Mouse (Mus musculus): ENCODE results near the gene Guca1a. TPM values are rescaled to one million over a fixed set of nuclear protein-coding genes. Genes with fewer than 3 reads are reported as not detected.

Gene Guca1a
- 2.3 and 3.6 TPM in 2 replicates for polyA plus RNA-seq (2016; fragmentation: Nextera tagmentation; extraction: Ambion mirVana)

DNA sequence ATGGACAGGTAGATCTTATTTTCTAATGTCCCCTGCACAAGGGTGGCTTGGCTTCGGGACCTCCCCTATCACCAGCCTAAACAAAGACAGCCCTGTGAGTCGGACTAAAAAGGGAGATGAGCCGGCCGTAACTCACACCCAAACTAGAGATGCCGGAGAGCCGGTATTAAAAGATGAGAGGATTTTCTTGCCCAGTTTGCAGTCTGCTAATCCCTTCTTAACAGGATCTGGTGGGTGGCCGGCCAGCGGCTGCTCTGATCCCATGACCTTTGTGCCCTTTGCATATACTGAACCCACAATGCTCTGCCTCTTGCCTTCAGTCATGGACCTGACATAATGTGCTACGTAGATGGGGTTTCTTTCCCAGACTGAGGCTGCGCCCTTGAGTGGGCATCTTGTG is at the start of gene Guca1a:
Gene Guca1a (minus strand): TSS at position 134 of the 400 bp plus-strand sequence.
- H3K4me1 ChIP-seq, result peaks cover 3% of the 10 kb centered on the region; the same call in 1 of the 2 replicates
- no peak for DNase-seq (ENCODE audit: low spot score)

DNA sequence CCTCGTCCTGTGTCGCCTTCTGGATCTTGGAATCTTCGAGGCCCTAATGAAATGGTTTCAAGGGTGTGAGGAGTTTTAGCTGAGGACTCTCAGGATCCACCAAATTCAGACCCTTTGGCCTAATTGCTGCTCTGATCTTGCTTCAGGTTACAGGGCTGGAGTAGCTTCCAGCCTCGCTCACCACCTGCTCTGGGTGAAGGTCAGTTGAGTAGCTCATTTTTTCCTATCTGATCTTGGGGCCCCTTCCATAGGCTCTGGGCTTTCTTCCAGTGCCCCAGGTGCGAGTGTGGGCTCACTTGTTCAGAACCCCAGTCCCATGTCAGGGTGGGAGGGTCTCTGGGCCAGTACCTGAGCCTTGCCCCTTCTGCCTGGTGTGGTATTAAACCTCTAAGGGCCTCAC is 49.0 kb upstream of the Guca1a start:
- H3K4me3 ChIP-seq, result no peak overlapping the region
- no peak for DNase-seq (ENCODE audit: low spot score)
- H3K27ac ChIP-seq, result peak overlapping the region; percentile 90
- WGBS, result 60% methylated on average over 5 of the region's 5 CpGs
- H3K27me3 ChIP-seq (ENCODE audit: insufficient read depth, poor library complexity, severe bottlenecking), result no peaks in the 10 kb centered on the region; the same call in 1 of the 2 replicates
- peaks cover 87% of the 10 kb centered on the region for H3K4me1 ChIP-seq
- H3K36me3 ChIP-seq, result no peaks in the 10 kb centered on the region
- no peaks in the 10 kb centered on the region for H3K9me3 ChIP-seq

More for the DNA sequence above, at the start of gene Guca1a:
- no peak within 1 kb of the TSS for H3K4me3 ChIP-seq
- H3K36me3 ChIP-seq, result no peaks in the 10 kb centered on the region
- 61% methylated on average over 10 of the region's 10 CpGs for WGBS
- no peaks in the 10 kb centered on the region for H3K9me3 ChIP-seq
- no peak within 1 kb of the TSS for H3K27ac ChIP-seq
- peaks cover 60% of the 10 kb centered on the region for H3K27me3 ChIP-seq (ENCODE audit: insufficient read depth, poor library complexity, severe bottlenecking)

DNA sequence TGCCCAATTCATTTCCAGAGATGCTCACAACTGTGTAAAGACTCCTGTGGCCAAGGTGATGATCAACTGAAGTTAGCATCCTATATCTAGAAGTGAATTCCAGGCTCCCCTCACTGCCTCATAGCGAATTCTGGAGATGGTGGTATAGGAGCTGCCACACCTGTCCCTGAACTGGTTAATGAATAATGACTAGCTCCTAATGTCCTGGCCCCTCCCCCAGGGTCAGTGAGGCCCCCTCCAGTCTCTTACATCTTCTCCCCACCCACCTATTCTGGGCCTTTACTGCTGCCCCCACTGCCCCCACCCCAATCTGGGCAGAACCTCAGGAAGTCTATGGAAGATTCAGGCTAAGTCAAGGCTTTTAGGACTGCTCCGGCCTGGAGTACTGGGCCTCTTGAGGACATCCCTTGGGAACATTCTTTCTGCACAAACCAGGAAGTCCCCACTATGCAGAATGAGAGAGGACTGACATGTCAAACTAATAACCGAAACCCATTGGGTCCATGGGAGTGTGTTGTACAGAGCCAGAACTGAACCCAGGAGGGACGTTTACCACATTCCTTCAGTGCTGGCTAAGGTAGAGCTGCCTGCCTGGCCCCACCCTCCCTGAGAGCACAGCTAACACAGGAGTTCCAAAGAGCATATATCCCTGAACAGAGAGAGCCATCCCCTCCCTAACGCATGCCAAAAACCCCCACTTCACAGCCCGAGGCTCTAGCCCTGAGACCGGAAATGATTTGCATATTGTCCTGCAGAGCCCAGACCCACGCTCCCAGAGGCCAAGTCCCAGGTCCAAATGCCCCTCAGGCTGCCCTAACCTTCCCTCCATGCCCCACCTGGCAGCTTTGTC is 48.4 kb upstream of the Guca1a start:
- Histone ChIP-seq H3K4me1 (peaks cover 92% of the 10 kb centered on the region), H3K9me3 (no peaks in the 10 kb centered on the region), H3K27me3 (ENCODE audit: insufficient read depth, poor library complexity, severe bottlenecking) (peaks cover 1% of the 10 kb centered on the region; the same call in 1 of the 2 replicates), H3K36me3 (no peaks in the 10 kb centered on the region), H3K27ac (peak overlapping the region; percentile 90), H3K4me3 (no peak overlapping the region)
- DNase-seq (ENCODE audit: low spot score), result no peak
- 30% methylated on average over 8 of the region's 8 CpGs for WGBS

DNA sequence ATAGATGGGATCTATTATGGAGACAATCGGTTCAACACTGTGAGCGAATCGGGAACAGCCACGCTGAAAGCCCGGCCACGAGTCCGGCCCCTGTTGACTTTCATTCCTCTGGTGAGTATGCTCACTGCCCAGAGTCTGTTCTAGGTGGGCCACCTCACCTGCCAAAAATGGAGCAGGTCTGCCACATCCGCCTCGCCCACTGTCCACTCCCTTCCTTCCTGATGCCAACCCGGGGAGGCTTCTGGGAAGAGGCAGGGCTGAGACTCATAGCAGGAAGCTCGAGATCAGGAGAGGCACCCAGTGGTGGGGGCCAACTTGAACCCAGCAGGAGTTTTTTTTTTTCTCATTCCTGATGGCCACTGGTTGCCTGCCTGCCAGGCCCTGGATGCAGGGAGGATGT is 46.2 kb upstream of the Guca1a start:
- DNase-seq (ENCODE audit: low spot score), result no peak
- peak overlapping the region; percentile 76 for H3K27ac ChIP-seq
- no peaks in the 10 kb centered on the region for H3K36me3 ChIP-seq
- 0 out of 2 replicates have a peak, but pooled peaks cover 3% of the 10 kb centered on the region for H3K27me3 ChIP-seq (ENCODE audit: insufficient read depth, poor library complexity, severe bottlenecking)
- no peaks in the 10 kb centered on the region for H3K9me3 ChIP-seq
- 0 out of 2 replicates have a peak overlapping the region, but pooled peaks have one; percentile 6 for H3K4me3 ChIP-seq
- WGBS, result 68% methylated on average over 11 of the region's 11 CpGs
- peaks cover 91% of the 10 kb centered on the region for H3K4me1 ChIP-seq

DNA sequence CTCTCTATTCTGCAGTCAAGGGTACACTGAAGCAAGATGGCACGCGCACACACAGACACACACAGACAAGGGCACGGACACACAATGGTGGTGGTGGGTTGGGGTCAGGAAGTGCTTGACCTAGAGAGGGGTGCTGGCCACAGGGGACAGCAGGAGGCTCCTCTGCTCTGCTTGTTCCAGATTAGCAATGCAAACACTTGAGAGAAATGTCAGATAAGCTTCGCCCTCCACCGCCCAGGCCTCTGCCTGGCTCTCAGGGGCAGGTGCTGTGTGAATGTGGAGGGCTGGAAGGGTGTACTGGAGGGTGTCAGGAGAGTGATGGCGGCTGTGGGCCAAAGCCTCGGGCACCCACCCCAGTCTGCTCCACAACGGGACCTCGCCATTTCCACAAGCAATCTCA is 45.6 kb upstream of the Guca1a start:
- WGBS, result 20% methylated on average over 9 of the region's 9 CpGs
- peak overlapping the region; percentile 76 for H3K27ac ChIP-seq
- DNase-seq (ENCODE audit: low spot score), result no peak
- H3K36me3 ChIP-seq, result no peaks in the 10 kb centered on the region
- 0 out of 2 replicates have a peak, but pooled peaks cover 3% of the 10 kb centered on the region for H3K27me3 ChIP-seq (ENCODE audit: insufficient read depth, poor library complexity, severe bottlenecking)
- H3K4me1 ChIP-seq, result peaks cover 91% of the 10 kb centered on the region
- H3K4me3 ChIP-seq, result peak overlapping the region; percentile 6; the same call in 1 of the 2 replicates
- no peaks in the 10 kb centered on the region for H3K9me3 ChIP-seq

DNA sequence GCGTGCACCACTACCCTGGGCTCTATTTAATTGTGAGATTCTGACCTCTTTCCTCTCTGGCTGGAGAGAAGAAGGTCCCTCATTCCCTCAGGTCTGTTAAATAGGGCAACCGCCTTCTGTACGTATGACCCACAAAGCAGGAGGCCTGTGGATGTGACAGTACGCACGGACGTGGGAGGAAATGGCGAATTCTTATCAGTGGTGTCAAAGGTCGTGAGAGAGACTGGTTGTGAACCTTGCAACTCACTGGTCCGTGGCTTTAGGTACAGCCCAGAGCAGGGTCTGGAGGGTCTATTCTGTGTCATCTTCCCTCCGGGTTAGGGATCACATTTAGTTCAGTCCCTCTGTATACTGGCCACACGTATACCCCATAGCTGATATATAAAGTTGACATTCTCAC is 45.1 kb upstream of the Guca1a start:
- H3K27me3 ChIP-seq (ENCODE audit: insufficient read depth, poor library complexity, severe bottlenecking), result 0 out of 2 replicates have a peak, but pooled peaks cover 3% of the 10 kb centered on the region
- H3K4me1 ChIP-seq, result peaks cover 91% of the 10 kb centered on the region
- no peaks in the 10 kb centered on the region for H3K36me3 ChIP-seq
- no peaks in the 10 kb centered on the region for H3K9me3 ChIP-seq
- H3K27ac ChIP-seq, result peak overlapping the region; percentile 76
- DNase-seq (ENCODE audit: low spot score), result no peak
- no peak overlapping the region for H3K4me3 ChIP-seq
- 36% methylated on average over 11 of the region's 11 CpGs for WGBS

DNA sequence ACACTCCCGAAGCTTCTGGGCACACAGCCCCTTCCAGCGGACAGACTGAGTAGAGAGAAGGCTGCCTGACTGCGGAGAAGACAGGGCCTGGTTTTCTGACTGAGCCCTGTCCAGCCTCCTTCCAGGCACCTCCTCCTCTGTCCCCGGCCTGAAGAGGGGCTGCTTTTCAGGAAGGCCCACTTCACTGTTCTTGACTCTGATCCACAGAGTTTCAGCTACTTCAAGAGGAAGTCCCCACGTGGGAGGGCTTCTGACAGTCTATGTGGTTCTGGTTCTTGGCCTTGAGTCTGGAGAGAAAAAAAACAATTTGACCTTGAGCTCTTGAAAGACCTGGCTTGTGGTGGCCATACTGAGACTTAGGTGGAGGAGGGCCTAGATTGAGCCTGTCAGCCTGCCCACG is 43.7 kb upstream of the Guca1a start:
- Histone ChIP-seq H3K27me3 (ENCODE audit: insufficient read depth, poor library complexity, severe bottlenecking) (0 out of 2 replicates have a peak, but pooled peaks cover 3% of the 10 kb centered on the region), H3K9me3 (no peaks in the 10 kb centered on the region), H3K36me3 (no peaks in the 10 kb centered on the region), H3K27ac (peak overlapping the region; percentile 76), H3K4me3 (no peak overlapping the region), H3K4me1 (peaks cover 91% of the 10 kb centered on the region)
- 49% methylated on average over 6 of the region's 6 CpGs for WGBS
- no peak for DNase-seq (ENCODE audit: low spot score)

DNA sequence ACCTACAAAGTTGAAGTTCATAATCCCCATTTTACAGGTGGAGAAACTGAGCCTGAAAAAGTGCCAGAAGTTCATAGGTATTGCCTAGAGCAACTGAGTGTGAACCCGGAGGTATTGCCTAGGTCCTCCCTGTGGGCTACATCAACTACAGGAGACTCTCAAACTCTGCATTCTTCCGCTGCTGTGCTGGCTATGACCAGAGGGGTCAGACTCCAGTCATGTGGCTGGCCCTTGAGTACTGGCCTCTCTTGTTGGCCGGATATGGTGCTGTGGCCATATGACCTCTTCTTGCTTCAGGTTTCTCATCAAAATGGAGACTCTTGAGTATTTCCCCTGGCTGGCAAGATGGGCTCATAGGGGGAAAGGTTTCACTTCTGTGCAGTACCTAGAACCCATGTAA is 41.9 kb upstream of the Guca1a start:
- no peaks in the 10 kb centered on the region for H3K36me3 ChIP-seq
- H3K4me3 ChIP-seq, result no peak overlapping the region
- H3K27ac ChIP-seq, result peak overlapping the region; percentile 88
- no peaks in the 10 kb centered on the region for H3K9me3 ChIP-seq
- 72% methylated on average over 3 of the region's 3 CpGs for WGBS
- no peak for DNase-seq (ENCODE audit: low spot score)
- H3K4me1 ChIP-seq, result peaks cover 92% of the 10 kb centered on the region
- H3K27me3 ChIP-seq (ENCODE audit: insufficient read depth, poor library complexity, severe bottlenecking), result peaks cover 16% of the 10 kb centered on the region

DNA sequence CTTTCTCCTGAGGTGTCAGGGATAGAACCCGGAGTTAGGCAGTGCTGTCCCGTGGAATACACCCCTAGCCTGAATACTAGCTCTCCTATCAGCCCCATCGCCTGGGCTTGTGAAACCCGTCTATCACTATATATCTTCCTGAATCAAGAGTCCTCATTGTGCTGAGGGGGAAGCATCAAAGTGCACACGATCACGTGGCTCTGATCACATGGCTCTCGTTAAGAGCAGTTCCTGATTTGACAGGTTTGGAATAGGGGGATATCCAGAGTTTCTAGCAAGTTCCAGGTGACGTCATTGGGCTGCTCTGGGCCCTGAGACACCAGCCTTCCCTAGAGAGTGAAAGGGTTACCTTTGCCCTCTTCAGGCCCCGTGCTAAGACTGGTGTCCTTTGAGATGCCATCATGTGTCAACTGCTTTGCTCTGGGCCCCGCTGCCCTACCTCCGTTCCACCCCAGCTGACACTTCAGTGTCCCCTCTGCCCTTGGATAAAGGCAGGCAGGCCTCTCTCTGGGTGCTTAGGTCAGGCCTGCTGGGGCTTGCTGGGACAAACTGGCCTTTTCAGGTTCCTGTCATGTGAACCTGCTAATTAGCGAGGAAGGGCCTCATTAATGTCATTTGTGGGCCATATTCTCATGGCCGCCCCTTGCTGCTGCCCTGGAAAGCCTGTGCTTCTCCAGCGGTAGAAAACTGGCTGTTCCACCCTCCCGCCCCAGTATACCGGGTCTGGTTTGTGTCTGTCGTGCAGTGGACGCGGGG is 41.1 kb upstream of the Guca1a start:
- 40% methylated on average over 19 of the region's 19 CpGs for WGBS
- Histone ChIP-seq H3K4me3 (peak overlapping the region; percentile 25; the same call in 1 of the 2 replicates), H3K36me3 (no peaks in the 10 kb centered on the region), H3K27ac (peak overlapping the region; percentile 88), H3K4me1 (peaks cover 95% of the 10 kb centered on the region), H3K27me3 (ENCODE audit: insufficient read depth, poor library complexity, severe bottlenecking) (peaks cover 24% of the 10 kb centered on the region), H3K9me3 (no peaks in the 10 kb centered on the region)
- DNase-seq (ENCODE audit: low spot score), result no peak

DNA sequence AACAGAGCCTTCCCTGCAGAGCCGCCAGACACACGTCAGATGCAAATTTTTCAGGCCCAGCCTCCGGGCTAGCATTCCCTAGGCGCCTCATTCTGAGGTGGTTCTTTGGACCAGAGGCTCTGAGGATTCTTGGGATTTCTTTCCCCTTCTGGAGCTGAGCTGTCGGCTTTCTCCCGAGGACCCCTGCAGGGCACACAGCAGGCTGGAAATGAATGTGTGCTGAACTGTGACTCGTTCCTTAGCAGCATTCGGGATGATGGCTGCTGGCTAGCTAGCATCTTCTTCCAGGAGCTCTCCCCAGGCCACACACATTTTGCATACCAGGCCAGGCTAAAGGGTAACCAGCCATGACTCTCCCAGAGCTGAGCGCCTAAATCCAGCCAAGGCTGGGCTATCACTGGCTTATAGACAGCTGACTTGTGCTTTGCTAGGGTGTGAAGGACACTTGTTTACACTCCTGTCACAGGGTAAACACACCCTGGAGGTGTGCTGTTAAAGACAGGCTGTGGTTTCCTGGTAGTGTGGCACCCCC is 40.0 kb upstream of the Guca1a start:
- peaks cover 26% of the 10 kb centered on the region for H3K27me3 ChIP-seq (ENCODE audit: insufficient read depth, poor library complexity, severe bottlenecking)
- peaks cover 87% of the 10 kb centered on the region for H3K4me1 ChIP-seq
- no peaks in the 10 kb centered on the region for H3K9me3 ChIP-seq
- DNase-seq (ENCODE audit: low spot score), result no peak
- 10% methylated on average over 9 of the region's 9 CpGs for WGBS
- no peaks in the 10 kb centered on the region for H3K36me3 ChIP-seq
- H3K4me3 ChIP-seq, result no peak overlapping the region; the same call in 1 of the 2 replicates
- peak overlapping the region; percentile 88 for H3K27ac ChIP-seq

DNA sequence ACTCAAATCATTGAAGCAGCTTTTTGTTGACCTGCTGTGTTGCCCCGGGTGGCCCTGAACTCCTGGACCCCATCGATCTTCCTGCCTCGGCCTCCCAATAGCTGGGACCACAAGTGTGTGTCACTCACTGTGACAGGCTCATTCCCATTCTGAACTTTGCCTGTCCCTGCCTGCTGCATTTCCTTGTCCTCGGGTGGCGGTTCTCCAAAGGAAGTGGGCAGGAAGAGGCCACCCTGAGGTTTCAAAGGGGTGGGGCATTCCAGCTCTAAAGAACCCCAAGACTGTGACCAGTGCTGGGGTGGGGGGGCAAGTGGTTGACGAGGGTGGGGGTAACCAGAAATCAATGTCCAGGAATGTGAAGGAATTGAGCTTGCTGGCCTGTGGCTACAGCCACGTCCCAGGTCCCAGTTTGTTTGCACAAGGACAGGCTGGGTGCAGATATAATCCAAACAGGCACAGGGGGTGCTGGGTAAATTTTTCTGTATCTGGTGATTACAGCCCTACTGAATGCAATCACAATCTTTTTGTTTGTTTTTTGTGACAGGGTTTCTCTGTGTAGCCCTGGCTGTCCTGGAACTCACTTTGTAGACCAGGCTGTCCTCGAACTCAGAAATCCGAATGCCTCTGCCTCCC is 39.1 kb upstream of the Guca1a start:
- H3K27ac ChIP-seq, result peak overlapping the region; percentile 88
- no peak for DNase-seq (ENCODE audit: low spot score)
- no peak overlapping the region for H3K4me3 ChIP-seq
- no peaks in the 10 kb centered on the region for H3K9me3 ChIP-seq
- H3K27me3 ChIP-seq (ENCODE audit: insufficient read depth, poor library complexity, severe bottlenecking), result peaks cover 26% of the 10 kb centered on the region
- no peaks in the 10 kb centered on the region for H3K36me3 ChIP-seq
- WGBS, result 43% methylated on average over 9 of the region's 9 CpGs
- H3K4me1 ChIP-seq, result peaks cover 78% of the 10 kb centered on the region

DNA sequence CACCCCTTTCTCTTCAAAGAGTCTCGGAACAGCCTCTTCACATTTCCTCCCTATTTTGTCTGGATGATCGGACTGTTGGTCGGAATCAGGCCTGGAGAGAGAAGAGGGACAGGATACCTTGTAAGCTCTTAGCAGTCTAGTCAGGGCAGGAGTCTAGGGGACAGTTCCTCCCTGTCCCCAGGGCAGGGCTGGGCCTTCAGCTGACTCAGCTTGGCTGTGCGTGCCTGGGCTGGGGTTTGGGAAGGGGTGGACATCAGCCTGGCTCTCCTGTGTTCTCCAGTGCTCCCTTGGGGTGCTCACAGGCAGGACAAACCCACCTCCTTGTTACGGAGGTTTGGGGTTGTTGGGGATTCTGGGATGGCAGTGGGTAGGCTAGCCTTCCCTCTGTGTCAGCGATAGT is 38.2 kb upstream of the Guca1a start:
- no peaks in the 10 kb centered on the region for H3K36me3 ChIP-seq
- H3K9me3 ChIP-seq, result no peaks in the 10 kb centered on the region
- 60% methylated on average over 6 of the region's 6 CpGs for WGBS
- peaks cover 23% of the 10 kb centered on the region for H3K27me3 ChIP-seq (ENCODE audit: insufficient read depth, poor library complexity, severe bottlenecking)
- peaks cover 69% of the 10 kb centered on the region for H3K4me1 ChIP-seq
- H3K27ac ChIP-seq, result peak overlapping the region; percentile 74; the same call in 1 of the 2 replicates
- no peak for DNase-seq (ENCODE audit: low spot score)
- 0 out of 2 replicates have a peak overlapping the region, but pooled peaks have one; percentile 74 for H3K4me3 ChIP-seq

All from heart, embryonic 10.5 days (tissue).